Mouse (Mus musculus) CH12.LX (cell line): ENCODE measurements at regions not wholly inside any gene's neighbourhood (a gene's known extent, or its start where the extent isn't known, plus 50 kb on each side); places are given as distances from the start of the nearest gene placed in this dataset.

Experiments
- CTCF ChIP-seq, 2 experiments: IDR thresholded peaks in 1 of 2; conservative IDR thresholded peaks in 1 of 2; 2 replicates each; pipeline ENCODE4 v1.5.1; 2011 to 2012; ENCODE audit warnings: low read depth in 2 of 2, low read length in 2 of 2, improper control_type of control experiment in 1 of 2, inconsistent platforms in 1 of 2, mild to moderate bottlenecking in 1 of 2, moderate library complexity in 1 of 2
- EP300 ChIP-seq: IDR thresholded peaks from 2 replicates; pipeline ENCODE4 v1.6.1; 2011; ENCODE audit warnings: low read length, improper control_type of control experiment
- HCFC1 ChIP-seq: IDR thresholded peaks from 2 replicates; pipeline ENCODE4 v1.6.1; 2012; ENCODE audit warnings: low read depth, mild to moderate bottlenecking, inconsistent platforms, low read length, improper control_type of control experiment
- KAT2A ChIP-seq: IDR thresholded peaks from 2 replicates; pipeline ENCODE4 v1.6.1; 2012; ENCODE audit warnings: low read length, improper control_type of control experiment, inconsistent platforms; ENCODE audit not compliant: insufficient replicate concordance
- MEF2A ChIP-seq: IDR thresholded peaks from 2 replicates; pipeline ENCODE4 v1.6.1; 2014; ENCODE audit warnings: low read depth, mild to moderate bottlenecking, inconsistent platforms, low read length, improper control_type of control experiment, borderline replicate concordance
- MYC ChIP-seq: IDR thresholded peaks from 2 replicates; pipeline ENCODE4 v1.6.1; 2011; ENCODE audit warnings: low read depth, mild to moderate bottlenecking, improper control_type of control experiment, low read length
- NRF1 ChIP-seq: IDR thresholded peaks from 2 replicates; pipeline ENCODE4 v1.6.1; 2014; ENCODE audit warnings: low read depth, mild to moderate bottlenecking, inconsistent platforms, low read length, improper control_type of control experiment, moderate library complexity
- POLR2A ChIP-seq: IDR thresholded peaks from 2 replicates; pipeline ENCODE4 v1.6.1; 2011; ENCODE audit warnings: low read depth, mild to moderate bottlenecking, improper control_type of control experiment, low read length
- RAD21 ChIP-seq: IDR thresholded peaks from 2 replicates; pipeline ENCODE4 v1.6.1; 2011; ENCODE audit warnings: low read depth, mild to moderate bottlenecking, low read length, improper control_type of control experiment, moderate library complexity
- ZC3H11A ChIP-seq: IDR thresholded peaks from 2 replicates; pipeline ENCODE4 v1.6.1; 2012; ENCODE audit warnings: low read depth, mild to moderate bottlenecking, inconsistent platforms, low read length, improper control_type of control experiment
- ZNF384 ChIP-seq: IDR thresholded peaks from 2 replicates; pipeline ENCODE4 v1.6.1; 2012; ENCODE audit warnings: low read depth, low read length, improper control_type of control experiment, inconsistent platforms

- TF ChIP-seq CTCF (conservative IDR thresholded peaks at IDR 0.05 in 1 of 2, IDR thresholded peaks at IDR 0.05 in 1 of 2; ENCODE audit: low read depth in 2 of 2, low read length in 2 of 2) (no peak), NRF1 (no peak), KAT2A (no peak), HCFC1 (no peak), MEF2A (no peak), ZC3H11A (no peak), EP300 (no peak), POLR2A (no peak), RAD21 (no peak), MYC (no peak), ZNF384 (no peak)
Measured at GRCm38 (mm10) chr5:116993674-116994073, 122.2 kb downstream of the Suds3 start.
